Mouse (Mus musculus): ENCODE results near the gene Eif5a. TPM values are rescaled to one million over a fixed set of nuclear protein-coding genes. Genes with fewer than 3 reads are reported as not detected.
"Not testable (repeated sequence)": the region's sequence is repeated elsewhere in the genome, so short reads cannot be mapped to it uniquely, and the experiment has no call there.

Gene Eif5a
- polyA plus RNA-seq, 1 experiment from 2014 or later = 1,181 TPM

- Histone ChIP-seq H3K9me3 (ENCODE audit: control insufficient read depth, low read length) (no peaks in the 10 kb centered on the region), H3K9ac (replicated peaks; ENCODE audit: low read depth, low read length) (no peak overlapping the region), H3K27ac (ENCODE audit: low read length) (no peak overlapping the region), H3K4me3 (replicated peaks; ENCODE audit: low read length) (no peak overlapping the region), H3K36me3 (ENCODE audit: control insufficient read depth, insufficient read depth) (no peaks in the 10 kb centered on the region), H3K27me3 (replicated peaks; ENCODE audit: control insufficient read depth, insufficient read depth, low read length) (peaks cover 38% of the 10 kb centered on the region), H3K4me1 (replicated peaks; ENCODE audit: control insufficient read depth, insufficient read depth, low read length) (peaks cover 5% of the 10 kb centered on the region), H3K4me2 (ENCODE audit: low read length) (no peak overlapping the region)
- ATAC-seq = no peak
- WGBS = 48% methylated on average over 5 of the region's 5 CpGs
These were observed 40.1 kb upstream of the Eif5a start for GRCm38 (mm10) chr11:69961841-69962240.

DNA sequence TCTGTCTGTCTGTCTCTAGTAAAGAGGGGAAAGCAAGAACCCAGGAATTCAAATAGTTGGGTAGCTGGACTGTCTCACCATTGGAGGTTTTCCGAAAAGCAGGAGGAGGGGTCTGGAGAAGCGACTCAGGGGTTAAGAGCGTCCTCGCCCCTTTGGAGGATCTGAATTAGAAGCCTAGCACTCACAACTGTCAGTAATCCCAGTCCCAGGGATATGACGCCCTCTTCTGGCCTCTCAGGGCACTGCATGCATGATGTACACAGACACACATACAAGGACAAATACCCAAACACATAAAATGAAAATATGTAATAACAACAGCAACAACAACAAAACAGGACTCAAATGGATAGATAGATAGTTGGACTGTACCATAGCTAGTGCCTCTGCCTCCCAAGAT lies 38.9 kb upstream of the Eif5a start:
- Histone ChIP-seq H3K4me1 (replicated peaks; ENCODE audit: control insufficient read depth, insufficient read depth, low read length) (no peaks in the 10 kb centered on the region; the same call in 1 of the 2 replicates), H3K4me2 (ENCODE audit: low read length) (no peak overlapping the region), H3K4me3 (replicated peaks; ENCODE audit: low read length) (no peak overlapping the region), H3K27ac (ENCODE audit: low read length) (no peak overlapping the region), H3K27me3 (replicated peaks; ENCODE audit: control insufficient read depth, insufficient read depth, low read length) (peaks cover 28% of the 10 kb centered on the region), H3K9ac (replicated peaks; ENCODE audit: low read depth, low read length) (no peak overlapping the region), H3K9me3 (ENCODE audit: control insufficient read depth, low read length) (no peaks in the 10 kb centered on the region), H3K36me3 (ENCODE audit: control insufficient read depth, insufficient read depth) (no peaks in the 10 kb centered on the region)
- no peak for ATAC-seq
- 22% methylated on average over 5 of the region's 5 CpGs for WGBS

GRCm38 (mm10) chr11:69956218-69956617 lies 34.5 kb upstream of the Eif5a start:
- 77% methylated on average over 1 of the region's 1 CpGs for WGBS
- Histone ChIP-seq H3K9ac (replicated peaks; ENCODE audit: low read depth, low read length) (no peak overlapping the region), H3K4me3 (replicated peaks; ENCODE audit: low read length) (no peak overlapping the region), H3K27me3 (replicated peaks; ENCODE audit: control insufficient read depth, insufficient read depth, low read length) (no peaks in the 10 kb centered on the region), H3K27ac (ENCODE audit: low read length) (no peak overlapping the region), H3K9me3 (ENCODE audit: control insufficient read depth, low read length) (no peaks in the 10 kb centered on the region), H3K4me2 (ENCODE audit: low read length) (no peak overlapping the region), H3K4me1 (replicated peaks; ENCODE audit: control insufficient read depth, insufficient read depth, low read length) (no peaks in the 10 kb centered on the region), H3K36me3 (ENCODE audit: control insufficient read depth, insufficient read depth) (no peaks in the 10 kb centered on the region)
- no peak for ATAC-seq

GRCm38 (mm10) chr11:69955618-69956017 lies 33.9 kb upstream of the Eif5a start:
- not testable (repeated sequence) for H3K4me3 ChIP-seq (replicated peaks; ENCODE audit: low read length); H3K9me3 ChIP-seq (ENCODE audit: control insufficient read depth, low read length); H3K9ac ChIP-seq (replicated peaks; ENCODE audit: low read depth, low read length); H3K36me3 ChIP-seq (ENCODE audit: control insufficient read depth, insufficient read depth); ATAC-seq; H3K4me2 ChIP-seq (ENCODE audit: low read length); H3K27me3 ChIP-seq (replicated peaks; ENCODE audit: control insufficient read depth, insufficient read depth, low read length); H3K27ac ChIP-seq (ENCODE audit: low read length); H3K4me1 ChIP-seq (replicated peaks; ENCODE audit: control insufficient read depth, insufficient read depth, low read length)
- WGBS = 74% methylated on average over 4 of the region's 4 CpGs

DNA sequence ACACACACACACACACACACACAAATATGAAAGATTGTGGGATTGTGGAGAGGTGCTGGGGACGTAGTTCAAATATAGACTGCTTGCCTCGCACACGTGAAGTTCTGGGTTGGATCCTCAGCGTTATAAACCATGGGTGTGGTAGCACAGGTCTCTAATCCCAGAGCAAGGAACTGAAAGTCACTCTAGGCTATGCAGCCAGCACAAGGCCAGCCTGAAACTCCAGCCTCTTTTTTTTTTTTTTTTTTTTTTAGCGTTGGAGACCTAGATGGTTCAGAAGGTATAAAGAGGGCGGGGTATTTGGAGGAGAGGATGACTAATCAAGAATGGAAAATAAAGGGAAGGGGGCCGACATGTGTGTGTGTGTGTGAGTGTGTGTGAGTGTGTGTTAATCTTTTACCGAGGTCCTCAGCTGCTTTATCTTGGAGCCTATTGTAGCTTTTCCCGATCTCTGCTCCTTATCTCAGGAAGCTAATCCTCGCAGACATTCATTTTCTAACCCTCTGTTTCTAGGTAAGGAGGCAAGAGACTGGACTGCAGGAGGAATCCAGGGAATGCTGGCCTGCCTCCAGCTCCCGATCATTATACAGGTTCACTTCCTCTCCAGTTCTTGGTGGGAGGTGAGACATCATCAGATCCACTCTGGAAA lies 31.6 kb upstream of the Eif5a start:
- H3K4me2 ChIP-seq (ENCODE audit: low read length) = no peak overlapping the region
- no peak overlapping the region for H3K27ac ChIP-seq (ENCODE audit: low read length)
- peaks cover 4% of the 10 kb centered on the region for H3K4me1 ChIP-seq (replicated peaks; ENCODE audit: control insufficient read depth, insufficient read depth, low read length)
- no peaks in the 10 kb centered on the region for H3K27me3 ChIP-seq (replicated peaks; ENCODE audit: control insufficient read depth, insufficient read depth, low read length)
- no peaks in the 10 kb centered on the region for H3K36me3 ChIP-seq (ENCODE audit: control insufficient read depth, insufficient read depth)
- no peak for ATAC-seq
- WGBS = 71% methylated on average over 11 of the region's 11 CpGs
- H3K9ac ChIP-seq (replicated peaks; ENCODE audit: low read depth, low read length) = no peak overlapping the region
- H3K4me3 ChIP-seq (replicated peaks; ENCODE audit: low read length) = no peak overlapping the region
- no peaks in the 10 kb centered on the region for H3K9me3 ChIP-seq (ENCODE audit: control insufficient read depth, low read length)

- no peak for ATAC-seq
- H3K9me3 ChIP-seq (ENCODE audit: control insufficient read depth, low read length) = no peaks in the 10 kb centered on the region
- no peak overlapping the region for H3K4me2 ChIP-seq (ENCODE audit: low read length)
- 47% methylated on average over 1 of the region's 1 CpGs for WGBS
- no peak overlapping the region for H3K4me3 ChIP-seq (replicated peaks; ENCODE audit: low read length)
- H3K9ac ChIP-seq (replicated peaks; ENCODE audit: low read depth, low read length) = no peak overlapping the region
- H3K36me3 ChIP-seq (ENCODE audit: control insufficient read depth, insufficient read depth) = no peaks in the 10 kb centered on the region
- no peaks in the 10 kb centered on the region for H3K27me3 ChIP-seq (replicated peaks; ENCODE audit: control insufficient read depth, insufficient read depth, low read length)
- peaks cover 15% of the 10 kb centered on the region for H3K4me1 ChIP-seq (replicated peaks; ENCODE audit: control insufficient read depth, insufficient read depth, low read length)
- no peak overlapping the region for H3K27ac ChIP-seq (ENCODE audit: low read length)
These were observed 30.5 kb upstream of the Eif5a start for GRCm38 (mm10) chr11:69952274-69952673.

DNA sequence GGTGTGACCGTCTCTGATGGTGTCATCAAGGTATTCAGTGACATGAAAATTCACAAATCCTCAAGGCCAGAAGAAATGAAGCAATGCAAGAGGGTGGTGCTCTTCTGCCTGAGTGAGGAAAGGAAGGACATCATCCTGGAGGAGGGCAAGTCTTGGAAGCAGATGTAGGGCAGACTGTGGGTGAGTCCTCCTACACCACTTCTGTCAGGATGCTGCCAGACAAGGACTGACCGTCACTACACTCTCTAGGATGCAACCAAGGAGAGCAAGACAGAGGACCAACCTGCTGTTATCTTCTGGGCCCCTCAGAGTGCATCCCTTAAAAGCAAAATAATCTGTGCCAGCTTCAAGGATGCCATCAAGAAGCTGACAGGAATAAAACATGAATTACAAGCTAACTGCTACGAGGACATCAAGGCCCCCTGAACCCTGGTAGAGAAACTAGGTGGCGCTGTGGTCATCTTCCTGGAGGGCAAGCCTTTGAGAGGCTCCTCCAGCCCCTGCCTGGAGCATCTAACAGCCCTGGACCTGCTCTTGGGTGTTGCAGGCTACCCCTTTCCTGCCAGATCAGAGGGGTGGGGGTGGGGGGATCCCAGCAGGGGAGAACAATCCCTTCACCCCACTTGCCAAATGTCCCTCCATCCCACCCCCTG lies 29.2 kb upstream of the Eif5a start:
- no peaks in the 10 kb centered on the region for H3K9me3 ChIP-seq (ENCODE audit: control insufficient read depth, low read length)
- no peaks in the 10 kb centered on the region for H3K27me3 ChIP-seq (replicated peaks; ENCODE audit: control insufficient read depth, insufficient read depth, low read length)
- no peaks in the 10 kb centered on the region for H3K36me3 ChIP-seq (ENCODE audit: control insufficient read depth, insufficient read depth)
- H3K4me1 ChIP-seq (replicated peaks; ENCODE audit: control insufficient read depth, insufficient read depth, low read length) = peaks cover 17% of the 10 kb centered on the region
- 45% methylated on average over 4 of the region's 4 CpGs for WGBS
- no peak overlapping the region for H3K4me3 ChIP-seq (replicated peaks; ENCODE audit: low read length)
- H3K9ac ChIP-seq (replicated peaks; ENCODE audit: low read depth, low read length) = no peak overlapping the region
- ATAC-seq = no peak
- H3K27ac ChIP-seq (ENCODE audit: low read length) = no peak overlapping the region
- H3K4me2 ChIP-seq (ENCODE audit: low read length) = no peak overlapping the region

GRCm38 (mm10) chr11:69948763-69949150 lies 27.0 kb upstream of the Eif5a start:
- peaks cover 17% of the 10 kb centered on the region for H3K4me1 ChIP-seq (replicated peaks; ENCODE audit: control insufficient read depth, insufficient read depth, low read length)
- peak overlapping the region; percentile 55; the same call in 1 of the 2 replicates for H3K27ac ChIP-seq (ENCODE audit: low read length)
- H3K4me3 ChIP-seq (replicated peaks; ENCODE audit: low read length) = peak overlapping the region; percentile 53
- H3K4me2 ChIP-seq (ENCODE audit: low read length) = peak overlapping the region; percentile 61
- no peaks in the 10 kb centered on the region for H3K27me3 ChIP-seq (replicated peaks; ENCODE audit: control insufficient read depth, insufficient read depth, low read length)
- no peaks in the 10 kb centered on the region for H3K9me3 ChIP-seq (ENCODE audit: control insufficient read depth, low read length)
- H3K36me3 ChIP-seq (ENCODE audit: control insufficient read depth, insufficient read depth) = no peaks in the 10 kb centered on the region
- ATAC-seq = peak; percentile 60
- WGBS = 0% methylated on average over 14 of the region's 14 CpGs
- no peak overlapping the region; the same call in 1 of the 2 replicates for H3K9ac ChIP-seq (replicated peaks; ENCODE audit: low read depth, low read length)

GRCm38 (mm10) chr11:69948066-69948762 lies 26.5 kb upstream of the Eif5a start, which contains the start of gene Slc2a4:
TSS of gene Slc2a4 (minus strand) at chr11:69948188.
- Histone ChIP-seq H3K4me2 (ENCODE audit: low read length) (peak within 1 kb of the TSS; percentile 61), H3K4me1 (replicated peaks; ENCODE audit: control insufficient read depth, insufficient read depth, low read length) (peaks cover 17% of the 10 kb centered on the region), H3K4me3 (replicated peaks; ENCODE audit: low read length) (peak within 1 kb of the TSS; percentile 53), H3K27me3 (replicated peaks; ENCODE audit: control insufficient read depth, insufficient read depth, low read length) (no peaks in the 10 kb centered on the region), H3K36me3 (ENCODE audit: control insufficient read depth, insufficient read depth) (no peaks in the 10 kb centered on the region), H3K27ac (ENCODE audit: low read length) (peak within 1 kb of the TSS; percentile 55; the same call in 1 of the 2 replicates), H3K9me3 (ENCODE audit: control insufficient read depth, low read length) (no peaks in the 10 kb centered on the region), H3K9ac (replicated peaks; ENCODE audit: low read depth, low read length) (peak within 1 kb of the TSS; percentile 53)
- peak; percentile 95 for ATAC-seq
- WGBS = under 1% methylated on average over 34 of the region's 34 CpGs
